Mouse (Mus musculus) lung, postnatal 0 days (tissue): ENCODE measurements around the gene Rhoj.

Source experiments
- CTCF ChIP-seq: IDR thresholded peaks from 2 replicates; pipeline ENCODE4 v1.5.1; 2016; ENCODE audit warnings: antibody characterized with exemption, mild to moderate bottlenecking
- EP300 ChIP-seq: IDR thresholded peaks from 2 replicates; pipeline ENCODE4 v1.6.1; 2016; ENCODE audit warnings: antibody characterized with exemption, mild to moderate bottlenecking, control low read depth

DNA sequence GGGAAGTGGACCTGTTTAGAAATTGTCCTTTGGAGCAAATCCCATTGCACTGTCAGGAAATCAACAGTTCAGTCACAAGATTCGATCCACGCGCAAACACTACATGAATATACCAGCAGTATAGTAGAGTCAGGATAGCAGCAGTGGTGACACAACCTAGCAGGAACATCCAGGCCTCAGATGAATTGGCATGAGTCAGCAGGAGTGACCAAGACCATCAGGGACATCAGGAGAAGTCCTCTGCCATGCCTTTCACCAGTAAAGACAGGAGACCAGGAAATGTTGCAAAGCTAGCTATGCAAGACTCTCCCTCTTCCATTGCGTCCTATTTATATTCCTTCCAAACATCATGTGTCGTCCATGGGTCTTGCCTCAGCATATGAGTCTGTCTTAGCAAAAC is 16.6 kb upstream of the Rhoj start:
- TF ChIP-seq CTCF = no peak
- no peak for TF ChIP-seq EP300
